Mouse (Mus musculus) heart, embryonic 16.5 days (tissue): ENCODE measurements around the gene Txnip. TPM values are rescaled to one million over a fixed set of nuclear protein-coding genes. Genes with fewer than 3 reads are reported as not detected.

Source experiments
- ATAC-seq: fragments of 200-750 bp; cut with Nextera tagmentation; replicated peaks from 2 replicates; pipeline ENCODE4 v1.8.0; 2017; ENCODE audit warnings: moderate number of reproducible peaks; ENCODE audit not compliant: insufficient read depth, low FRiP score; ENCODE audit errors: extremely low read depth
- H3K27ac ChIP-seq: fragments of 300-500 bp; sonication (generic); 2 replicates; pipeline ENCODE4 v1.5.1; 2014; ENCODE audit warnings: mild to moderate bottlenecking, low read length, control low read depth, moderate library complexity
- H3K27me3 ChIP-seq: fragments of 300-500 bp; sonication (generic); 2 replicates; pipeline ENCODE4 v1.6.1; 2014; ENCODE audit warnings: low read length, mixed read lengths; ENCODE audit not compliant: control insufficient read depth, insufficient read depth
- H3K36me3 ChIP-seq: fragments of 300-500 bp; sonication (generic); 2 replicates; pipeline ENCODE4 v1.6.1; 2014; ENCODE audit not compliant: control insufficient read depth, insufficient read depth
- H3K4me1 ChIP-seq: fragments of 300-500 bp; sonication (generic); 2 replicates; pipeline ENCODE4 v1.6.1; 2014; ENCODE audit warnings: low read length, mixed read lengths; ENCODE audit not compliant: control insufficient read depth, insufficient read depth
- H3K4me2 ChIP-seq: fragments of 300-500 bp; sonication (generic); 2 replicates; pipeline ENCODE4 v1.6.1; 2014; ENCODE audit warnings: low read depth, mild to moderate bottlenecking, control low read depth, low read length
- H3K4me3 ChIP-seq: fragments of 300-500 bp; sonication (generic); 2 replicates; pipeline ENCODE4 v1.5.1; 2014; ENCODE audit warnings: mild to moderate bottlenecking, control low read depth, low read length
- H3K9ac ChIP-seq: fragments of 300-500 bp; sonication (generic); 2 replicates; pipeline ENCODE4 v1.6.1; 2014; ENCODE audit warnings: low read length, control low read depth
- H3K9me3 ChIP-seq: fragments of 300-500 bp; sonication (generic); replicated peaks from 2 replicates; pipeline ENCODE4 v1.6.1; 2016; ENCODE audit warnings: low read length; ENCODE audit not compliant: control insufficient read depth
- WGBS: fragments of 180-500 bp; shearing (Covaris S2); extraction: QIAGEN DNeasy Blood & Tissue Kit; methylation state at CpG from one replicate; pipeline ENCODE4 v1.1.7; 2014; 5-methylcytosine and 5-hydroxymethylcytosine counted together
- polyA plus RNA-seq: library from polyadenylated mRNA; unstranded; fragments of >200 nt; fragmentation: Nextera tagmentation; extraction: Ambion mirVana; gene quantifications from 2 replicates; pipeline ENCODE4 v1.2.1, GENCODE M21; 2015

Txnip gene
- polyA plus RNA-seq, 1 experiment from 2014 or later, result 226 TPM

GRCm38 (mm10) chr3:96561946-96562681 is 4.4 kb downstream of the Txnip start:
- no peak for ATAC-seq
- H3K27ac ChIP-seq, result peak overlapping the region; percentile 72
- H3K36me3 ChIP-seq, result peaks cover 21% of the 10 kb centered on the region
- H3K9me3 ChIP-seq, result no peaks in the 10 kb centered on the region
- H3K4me1 ChIP-seq, result peaks cover 22% of the 10 kb centered on the region
- 41% methylated on average over 10 of the region's 10 CpGs for WGBS
- H3K4me3 ChIP-seq, result peak overlapping the region; percentile 86
- H3K4me2 ChIP-seq, result peak overlapping the region; percentile 70
- H3K9ac ChIP-seq, result peak overlapping the region; percentile 52; the same call in 1 of the 2 replicates
- no peaks in the 10 kb centered on the region for H3K27me3 ChIP-seq

- H3K9me3 ChIP-seq, result no peaks in the 10 kb centered on the region
- no peak overlapping the region for H3K4me3 ChIP-seq
- peaks cover 21% of the 10 kb centered on the region for H3K36me3 ChIP-seq
- H3K9ac ChIP-seq, result no peak overlapping the region
- 84% methylated on average over 8 of the region's 8 CpGs for WGBS
- H3K4me2 ChIP-seq, result no peak overlapping the region
- no peak for ATAC-seq
- peak overlapping the region; percentile 75 for H3K27ac ChIP-seq
- H3K27me3 ChIP-seq, result no peaks in the 10 kb centered on the region
- peaks cover 24% of the 10 kb centered on the region for H3K4me1 ChIP-seq
Measured at GRCm38 (mm10) chr3:96563267-96563666, 5.5 kb downstream of the Txnip start.

GRCm38 (mm10) chr3:96563911-96564632 is 6.3 kb downstream of the Txnip start:
- H3K9me3 ChIP-seq, result no peaks in the 10 kb centered on the region
- peaks cover 24% of the 10 kb centered on the region for H3K4me1 ChIP-seq
- ATAC-seq, result 0 out of 2 replicates have a peak, but pooled peaks have one; percentile 38
- peak overlapping the region; percentile 17; the same call in 1 of the 2 replicates for H3K4me2 ChIP-seq
- H3K9ac ChIP-seq, result 0 out of 2 replicates have a peak overlapping the region, but pooled peaks have one; percentile 6
- H3K36me3 ChIP-seq, result peaks cover 21% of the 10 kb centered on the region
- WGBS, result 37% methylated on average over 10 of the region's 10 CpGs
- H3K27me3 ChIP-seq, result no peaks in the 10 kb centered on the region
- peak overlapping the region; percentile 75 for H3K27ac ChIP-seq
- H3K4me3 ChIP-seq, result no peak overlapping the region

GRCm38 (mm10) chr3:96564633-96565032 is 6.9 kb downstream of the Txnip start:
- H3K4me2 ChIP-seq, result peak overlapping the region; percentile 17
- H3K4me1 ChIP-seq, result peaks cover 29% of the 10 kb centered on the region
- 40% methylated on average over 7 of the region's 7 CpGs for WGBS

GRCm38 (mm10) chr3:96565105-96565504 is 7.3 kb downstream of the Txnip start:
- Histone ChIP-seq H3K9ac (no peak overlapping the region), H3K4me1 (peaks cover 33% of the 10 kb centered on the region), H3K36me3 (peaks cover 14% of the 10 kb centered on the region), H3K4me3 (no peak overlapping the region), H3K27ac (peak overlapping the region; percentile 75), H3K4me2 (peak overlapping the region; percentile 17), H3K27me3 (no peaks in the 10 kb centered on the region), H3K9me3 (no peaks in the 10 kb centered on the region)
- ATAC-seq, result no peak
- 90% methylated on average over 2 of the region's 3 CpGs for WGBS

More at GRCm38 (mm10) chr3:96564633-96565032, 6.9 kb downstream of the Txnip start:
- no peaks in the 10 kb centered on the region for H3K9me3 ChIP-seq
- no peaks in the 10 kb centered on the region for H3K27me3 ChIP-seq
- no peak overlapping the region for H3K4me3 ChIP-seq
- H3K36me3 ChIP-seq, result peaks cover 19% of the 10 kb centered on the region
- peak; percentile 28; the same call in 1 of the 2 replicates for ATAC-seq
- peak overlapping the region; percentile 75 for H3K27ac ChIP-seq
- H3K9ac ChIP-seq, result 0 out of 2 replicates have a peak overlapping the region, but pooled peaks have one; percentile 1

GRCm38 (mm10) chr3:96566661-96567450 is 9.1 kb downstream of the Txnip start:
- ATAC-seq, result no peak
- no peak overlapping the region for H3K9ac ChIP-seq
- H3K27ac ChIP-seq, result 0 out of 2 replicates have a peak overlapping the region, but pooled peaks have one; percentile 31
- H3K27me3 ChIP-seq, result no peaks in the 10 kb centered on the region
- WGBS, result 70% methylated on average over 8 of the region's 8 CpGs
- no peaks in the 10 kb centered on the region for H3K9me3 ChIP-seq
- H3K36me3 ChIP-seq, result no peaks in the 10 kb centered on the region
- no peak overlapping the region for H3K4me3 ChIP-seq
- H3K4me1 ChIP-seq, result peaks cover 45% of the 10 kb centered on the region
- H3K4me2 ChIP-seq, result no peak overlapping the region

- peak overlapping the region; percentile 49 for H3K27ac ChIP-seq
- H3K36me3 ChIP-seq, result no peaks in the 10 kb centered on the region
- 75% methylated on average over 8 of the region's 8 CpGs for WGBS
- H3K4me1 ChIP-seq, result peaks cover 50% of the 10 kb centered on the region
- no peak overlapping the region for H3K9ac ChIP-seq
- H3K9me3 ChIP-seq, result no peaks in the 10 kb centered on the region
- H3K4me2 ChIP-seq, result no peak overlapping the region
- no peaks in the 10 kb centered on the region for H3K27me3 ChIP-seq
- no peak overlapping the region for H3K4me3 ChIP-seq
- no peak for ATAC-seq
Measured at GRCm38 (mm10) chr3:96568605-96569004, 10.8 kb downstream of the Txnip start.

GRCm38 (mm10) chr3:96569506-96569905 is 11.7 kb downstream of the Txnip start:
- H3K9me3 ChIP-seq, result no peaks in the 10 kb centered on the region
- H3K36me3 ChIP-seq, result no peaks in the 10 kb centered on the region
- H3K4me1 ChIP-seq, result peaks cover 50% of the 10 kb centered on the region
- 65% methylated on average over 13 of the region's 13 CpGs for WGBS
- no peak overlapping the region for H3K9ac ChIP-seq
- H3K4me2 ChIP-seq, result no peak overlapping the region
- no peaks in the 10 kb centered on the region for H3K27me3 ChIP-seq
- peak overlapping the region; percentile 74 for H3K27ac ChIP-seq
- no peak overlapping the region for H3K4me3 ChIP-seq
- no peak for ATAC-seq
